Mouse (Mus musculus) liver, adult (tissue): Measurements from ENCODE around the gene Gm20538.

Experiments
- GATA4 ChIP-seq: IDR thresholded peaks from 2 replicates; pipeline ENCODE4 v1.6.1; 2014; ENCODE audit warnings: mild to moderate bottlenecking, low read length; ENCODE audit not compliant: insufficient replicate concordance

The Gm20538 gene

DNA sequence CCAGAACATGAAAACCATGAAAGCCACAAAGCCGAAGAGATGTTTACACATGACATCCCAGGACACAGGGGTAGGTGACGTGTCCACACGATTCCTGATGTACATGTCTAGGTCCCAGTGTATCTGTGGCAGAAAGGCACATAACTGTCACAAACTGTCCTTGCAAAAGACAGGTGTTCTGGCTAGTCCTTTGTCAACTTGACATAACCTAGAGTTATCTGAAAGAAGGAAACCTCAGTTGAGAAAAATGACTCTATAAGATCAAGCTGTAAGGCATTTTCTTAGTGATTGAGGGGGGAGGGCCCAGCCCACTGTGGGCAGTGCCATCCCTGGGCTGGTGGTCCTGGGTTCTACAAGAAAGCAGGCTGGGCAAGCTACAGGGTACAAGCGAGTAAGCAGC lies at the start of gene Gm20538:
Gene Gm20538 (minus strand): TSS at position 101 of the 400 bp plus-strand sequence.
- TF ChIP-seq GATA4, result no peak

- no peak for TF ChIP-seq GATA4
These were observed 41.5 kb upstream of the Gm20538 start for GRCm38 (mm10) chr19:44594180-44594579.

GRCm38 (mm10) chr19:44591638-44592037 lies 39.0 kb upstream of the Gm20538 start:
- TF ChIP-seq GATA4, result no peak

- no peak for TF ChIP-seq GATA4
These were observed 38.4 kb upstream of the Gm20538 start for GRCm38 (mm10) chr19:44590992-44591391.

DNA sequence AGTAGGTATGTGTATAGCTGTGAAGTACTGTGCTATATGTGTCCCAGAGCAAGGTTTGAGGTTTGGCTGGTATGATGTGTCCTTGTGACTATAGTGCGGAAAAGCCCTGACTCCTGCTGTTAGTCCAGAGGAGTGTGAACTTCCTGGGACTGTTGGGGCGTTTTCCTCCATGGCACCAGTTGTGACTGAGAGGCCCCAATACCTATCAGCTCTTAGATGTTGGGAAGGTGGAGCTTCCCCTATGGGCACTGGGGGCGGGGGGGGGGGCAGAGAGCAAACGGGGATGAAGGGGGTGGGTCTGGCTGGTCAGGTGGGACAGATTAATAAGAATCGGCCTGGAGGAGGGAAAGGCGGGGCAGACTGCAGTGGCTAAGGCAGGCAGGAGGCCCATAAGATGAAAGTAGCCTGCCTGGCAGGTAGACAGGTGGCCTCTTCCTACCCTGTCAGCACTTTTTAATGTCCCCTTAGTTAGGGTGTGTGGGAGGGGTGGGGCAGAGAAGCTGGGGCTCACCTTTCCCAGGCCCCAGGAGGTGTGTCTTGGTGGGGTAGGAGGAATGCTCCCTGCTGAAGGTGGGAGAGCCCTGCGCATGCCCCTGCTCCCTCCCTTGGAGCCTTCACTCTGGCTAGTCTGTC lies 37.1 kb upstream of the Gm20538 start:
- no peak for TF ChIP-seq GATA4

GRCm38 (mm10) chr19:44588036-44588435 lies 35.4 kb upstream of the Gm20538 start:
- TF ChIP-seq GATA4, result no peak

DNA sequence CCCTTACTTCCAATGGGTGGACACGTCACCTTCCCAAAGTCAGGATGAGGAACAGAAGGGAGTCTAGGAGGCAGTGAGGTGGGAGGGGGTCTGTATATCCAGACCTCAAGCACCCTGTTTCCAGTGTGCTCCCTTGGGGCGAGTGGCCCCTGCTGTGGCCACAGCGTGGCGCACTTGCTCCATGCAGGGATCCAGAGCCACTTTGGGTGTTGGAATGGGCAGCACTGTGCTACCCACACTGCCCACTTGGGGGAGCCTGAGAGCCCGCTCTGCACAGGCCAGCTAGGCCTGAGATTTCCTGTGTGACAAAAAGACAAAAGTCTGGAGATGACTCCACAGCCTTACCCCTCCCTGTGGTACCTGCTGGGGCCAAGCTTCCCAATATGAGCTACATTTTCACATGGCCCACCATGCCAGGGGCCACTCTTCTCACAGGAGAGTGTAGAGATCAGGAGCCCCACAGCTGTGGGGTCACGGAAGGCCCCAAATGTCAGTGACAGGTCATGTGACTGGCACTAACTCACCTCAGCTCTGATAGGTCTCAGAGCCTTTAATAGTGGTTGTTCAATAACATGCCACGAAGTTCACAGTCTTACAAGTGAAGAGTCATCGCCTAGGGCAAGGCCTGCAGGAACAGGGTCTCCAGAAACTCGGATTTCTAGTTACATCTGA lies 30.1 kb upstream of the Gm20538 start:
- no peak for TF ChIP-seq GATA4

DNA sequence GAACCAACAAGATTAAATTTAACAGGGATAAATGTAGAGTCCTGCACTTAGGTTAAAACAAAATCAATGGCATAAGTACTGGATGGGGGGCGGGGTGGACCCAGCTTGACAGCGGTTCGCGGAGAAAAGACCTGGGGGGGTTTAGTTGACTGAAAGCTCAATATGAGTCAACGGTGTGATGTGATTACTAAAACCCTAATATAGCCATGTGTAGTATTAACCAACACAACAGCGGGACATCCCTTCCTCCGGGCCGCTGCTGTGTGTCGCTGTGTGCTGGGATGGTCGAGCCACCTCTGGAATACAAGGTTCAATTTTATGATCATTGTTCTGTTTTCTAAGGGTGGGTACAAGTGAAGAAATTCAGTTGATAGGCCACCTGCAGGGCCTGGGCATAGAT lies 29.5 kb upstream of the Gm20538 start:
- no peak for TF ChIP-seq GATA4

GRCm38 (mm10) chr19:44578038-44578437 lies 25.4 kb upstream of the Gm20538 start:
- no peak for TF ChIP-seq GATA4

DNA sequence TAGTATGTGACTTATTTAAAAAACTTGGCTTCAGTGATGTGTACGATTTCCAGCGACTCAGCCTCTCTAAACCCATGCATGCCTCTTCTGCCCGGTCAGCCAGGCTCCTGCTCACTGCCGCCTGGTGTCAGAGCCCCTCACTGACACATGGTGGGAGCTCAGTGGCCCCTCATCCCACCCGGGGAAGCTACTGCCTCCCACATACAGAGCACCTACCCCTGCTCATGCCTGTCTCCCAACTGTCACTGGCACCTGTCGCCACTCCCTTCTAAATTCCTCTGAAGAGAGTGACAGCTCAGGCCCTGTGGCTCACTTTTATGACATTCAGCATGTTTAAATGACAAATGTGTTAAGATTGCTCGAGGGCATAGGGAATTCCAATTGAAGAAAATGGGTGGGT lies 23.6 kb upstream of the Gm20538 start:
- no peak for TF ChIP-seq GATA4

- TF ChIP-seq GATA4, result no peak
These were observed 15.1 kb upstream of the Gm20538 start for GRCm38 (mm10) chr19:44567763-44568162.

- no peak for TF ChIP-seq GATA4
These were observed 11.4 kb upstream of the Gm20538 start for GRCm38 (mm10) chr19:44564006-44564405.

DNA sequence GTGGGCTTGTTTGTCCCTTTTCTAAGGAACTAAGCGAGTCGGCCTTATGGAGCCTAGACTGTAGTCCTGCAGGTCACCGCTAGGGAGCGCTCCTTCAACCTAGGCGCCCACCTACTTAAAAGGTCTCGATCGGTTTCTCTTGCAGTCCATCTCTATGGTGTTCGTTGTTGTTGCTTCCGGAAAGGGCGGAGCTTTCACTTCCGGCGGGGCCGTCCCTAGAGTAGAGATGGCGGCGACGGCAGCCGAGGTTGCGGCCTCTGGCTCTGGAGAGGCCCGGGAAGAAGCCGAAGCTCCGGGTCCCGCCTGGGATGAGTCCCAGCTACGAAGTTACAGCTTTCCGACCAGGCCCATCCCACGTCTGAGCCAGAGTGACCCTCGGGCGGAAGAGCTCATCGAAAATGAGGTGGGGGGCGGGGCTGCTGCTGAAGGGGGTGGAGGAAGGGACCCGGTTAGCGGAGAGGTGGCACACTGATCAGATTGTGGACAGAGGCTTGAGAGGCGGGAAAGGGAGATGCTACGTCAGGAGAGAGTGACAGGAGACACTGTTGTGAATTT lies 10.1 kb upstream of the Gm20538 start, which contains the start of gene Hif1an:
Gene Hif1an (plus strand): TSS at position 199 of the 555 bp plus-strand sequence.
- 0 out of 2 replicates have a peak, but pooled peaks have one; percentile 21 for TF ChIP-seq GATA4

DNA sequence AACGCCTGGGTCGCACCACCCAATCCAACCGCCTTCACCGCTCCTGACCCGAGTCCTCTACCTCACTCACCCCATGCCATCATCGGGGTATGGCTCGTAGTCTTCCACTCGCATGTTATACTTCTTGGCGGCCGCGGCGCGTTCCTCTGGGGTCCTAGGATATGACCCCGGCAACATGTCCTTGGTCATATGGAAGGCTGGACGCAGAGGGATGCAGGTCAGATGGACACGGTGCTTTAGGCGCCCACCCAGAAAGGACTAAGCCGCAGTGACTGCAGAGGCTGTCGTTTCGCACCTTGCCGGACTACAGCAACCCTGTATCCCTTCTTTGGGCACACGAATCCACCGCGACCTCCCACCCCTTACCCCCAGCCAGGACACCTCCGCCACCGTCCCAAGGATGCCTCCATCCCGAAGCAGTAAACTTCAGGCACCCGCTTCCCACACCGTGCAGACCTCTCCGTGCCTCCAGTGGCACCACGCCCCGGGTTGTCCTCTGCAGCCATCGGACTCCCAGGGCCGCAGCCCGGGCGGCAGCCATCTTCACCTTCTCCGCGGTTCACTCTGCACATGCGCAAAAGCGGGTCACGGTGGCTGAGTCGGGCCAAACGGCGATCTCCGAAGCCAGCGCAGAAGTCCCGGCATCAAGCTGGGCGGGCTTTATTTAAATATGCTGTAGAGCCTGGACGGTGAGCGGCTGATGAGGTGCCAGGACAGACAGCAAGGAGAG lies 2.4 kb upstream of the Gm20538 start, which contains the start of gene Ndufb8:
Gene Ndufb8 (minus strand): TSS at position 580 of the 730 bp plus-strand sequence.
- TF ChIP-seq GATA4, result no peak

DNA sequence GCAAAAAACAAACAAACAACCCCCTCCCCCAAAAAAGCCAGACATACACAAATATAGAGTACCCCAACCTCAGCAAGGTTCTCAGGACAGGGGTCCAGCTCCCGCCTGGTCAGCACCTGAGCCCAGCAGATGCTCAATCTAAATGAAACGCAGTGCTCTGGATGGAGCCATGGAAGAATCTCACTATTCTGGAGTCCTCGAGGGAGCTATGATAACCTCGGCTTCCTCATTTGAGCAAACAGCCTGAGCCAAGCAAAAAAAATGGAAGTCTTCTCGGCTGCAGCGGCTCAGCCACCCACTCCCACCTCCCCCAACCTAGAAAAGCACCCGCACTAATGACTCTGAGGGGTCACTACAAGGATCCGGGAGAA lies 1.8 kb upstream of the Gm20538 start:
- no peak for TF ChIP-seq GATA4

DNA sequence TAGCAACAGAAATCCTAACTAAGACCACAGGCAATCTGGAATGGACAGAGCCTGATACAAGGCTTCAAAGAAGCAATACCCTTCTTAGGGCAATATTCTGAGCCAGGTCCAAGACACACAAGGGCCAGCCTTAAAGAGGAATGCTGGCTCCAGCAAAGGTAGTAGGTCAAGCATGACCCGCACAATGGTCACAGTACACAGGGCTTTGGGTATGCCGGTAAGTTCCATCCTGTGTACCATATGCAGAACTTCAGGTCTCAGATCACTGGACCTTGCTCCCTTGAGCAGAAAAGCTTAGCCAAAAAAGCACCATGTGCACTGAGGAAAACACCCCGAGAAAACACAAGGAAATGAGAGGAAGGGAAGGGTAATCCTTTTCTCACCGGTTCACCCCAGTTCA lies 655 bp upstream of the Gm20538 start:
- no peak for TF ChIP-seq GATA4
